Mouse (Mus musculus) kidney, postnatal 36 days (tissue): ENCODE measurements around the gene Olfr114.

Source experiments
- DNase-seq, 2 experiments: peaks; one replicate each; pipeline ENCODE4 v3.0.0; 2021 to 2022; ENCODE audit warnings: mixed read lengths in 2 of 2

Gene Olfr114

DNA sequence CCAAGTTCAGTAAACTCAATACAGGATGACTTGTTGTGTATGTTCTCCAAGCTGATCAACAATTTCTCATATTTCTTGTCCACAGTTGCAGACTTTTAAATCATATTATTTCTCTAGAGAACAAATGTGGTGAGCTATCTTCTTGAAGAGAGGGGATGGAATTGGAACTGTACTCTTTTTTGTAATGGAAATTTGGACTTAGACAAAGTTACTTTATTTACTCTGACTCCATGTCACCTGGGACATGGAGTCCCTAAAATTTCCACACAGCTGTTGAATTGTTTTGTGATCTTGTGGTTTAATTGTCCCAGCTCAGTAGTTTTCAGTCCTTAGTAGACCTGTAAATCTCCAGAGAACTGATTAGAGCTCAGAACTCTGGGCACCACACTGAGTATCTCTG, at the start of gene Olfr114:
TSS of gene Olfr114 (minus strand) at position 101 of the 400 bp plus-strand sequence.
- no peak for DNase-seq

DNA sequence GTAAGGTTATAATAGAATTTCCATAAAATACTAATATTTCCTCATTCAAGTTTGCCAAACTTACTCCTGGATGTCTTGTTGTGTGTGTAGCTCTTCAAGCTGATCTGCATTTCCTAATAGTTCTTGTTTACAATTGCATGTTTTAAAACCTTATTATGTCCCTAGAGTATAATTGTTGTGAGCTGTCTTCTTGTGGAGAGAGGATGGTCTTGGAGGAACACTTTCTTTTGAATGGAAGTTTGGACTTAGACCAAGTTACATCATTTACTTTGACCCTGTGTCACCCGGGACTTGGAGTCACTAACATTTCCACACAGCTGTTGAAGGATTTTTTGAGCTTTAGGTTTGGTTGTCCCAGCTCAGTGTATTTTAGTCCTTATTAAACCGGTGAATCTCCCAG, 34.5 kb upstream of the Olfr114 start, which contains the start of the genes Olfr115 and Olfr116:
TSS of gene Olfr115 (minus strand) at position 101 of the 400 bp plus-strand sequence.
TSS of gene Olfr116 (minus strand) at position 191 of the 400 bp plus-strand sequence.
- DNase-seq: no peak

DNA sequence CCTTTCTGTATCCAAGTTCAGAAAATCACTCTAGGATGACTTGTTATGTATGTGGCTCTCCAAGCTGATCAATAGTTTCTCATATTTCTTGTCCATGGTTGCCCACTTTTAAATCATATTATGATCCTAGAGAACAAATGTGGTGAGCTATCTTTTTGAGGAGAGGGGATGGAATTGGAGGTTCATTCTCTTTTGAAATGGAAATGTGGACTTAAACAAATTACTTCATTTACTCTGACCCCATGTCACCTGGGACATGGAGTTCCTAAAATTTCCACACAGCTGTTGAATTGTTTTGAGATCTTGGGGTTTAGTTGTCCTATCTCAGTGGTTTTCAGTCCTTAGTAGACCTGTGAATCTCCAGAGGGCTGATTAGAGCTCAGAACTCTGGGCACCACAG, 15.0 kb downstream of the Olfr114 start, which contains the start of gene Olfr113:
TSS of gene Olfr113 (minus strand) at position 101 of the 400 bp plus-strand sequence.
- DNase-seq: no peak

DNA sequence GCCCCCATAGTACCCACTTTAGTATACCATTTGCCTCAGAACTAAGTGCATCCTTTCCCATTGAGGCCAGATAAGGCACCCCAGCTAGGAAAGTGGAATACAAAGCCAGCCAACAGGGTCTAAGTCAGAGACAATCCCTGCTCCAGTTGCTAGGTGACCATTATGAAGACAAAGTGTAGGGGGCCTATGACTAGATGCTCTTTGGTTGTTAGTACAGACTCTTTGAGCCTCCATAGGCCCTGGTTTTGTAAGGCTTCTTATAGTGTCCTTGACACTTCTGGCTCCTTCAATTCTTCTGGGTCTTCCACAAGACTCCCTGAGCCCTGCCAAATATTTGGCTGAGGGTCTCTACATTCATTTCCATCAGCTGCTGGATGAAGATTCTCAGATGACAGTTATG, 23.2 kb downstream of the Olfr114 start, which contains the start of gene Olfr112:
TSS of gene Olfr112 (minus strand) at position 101 of the 400 bp plus-strand sequence.
- DNase-seq: no peak

DNA sequence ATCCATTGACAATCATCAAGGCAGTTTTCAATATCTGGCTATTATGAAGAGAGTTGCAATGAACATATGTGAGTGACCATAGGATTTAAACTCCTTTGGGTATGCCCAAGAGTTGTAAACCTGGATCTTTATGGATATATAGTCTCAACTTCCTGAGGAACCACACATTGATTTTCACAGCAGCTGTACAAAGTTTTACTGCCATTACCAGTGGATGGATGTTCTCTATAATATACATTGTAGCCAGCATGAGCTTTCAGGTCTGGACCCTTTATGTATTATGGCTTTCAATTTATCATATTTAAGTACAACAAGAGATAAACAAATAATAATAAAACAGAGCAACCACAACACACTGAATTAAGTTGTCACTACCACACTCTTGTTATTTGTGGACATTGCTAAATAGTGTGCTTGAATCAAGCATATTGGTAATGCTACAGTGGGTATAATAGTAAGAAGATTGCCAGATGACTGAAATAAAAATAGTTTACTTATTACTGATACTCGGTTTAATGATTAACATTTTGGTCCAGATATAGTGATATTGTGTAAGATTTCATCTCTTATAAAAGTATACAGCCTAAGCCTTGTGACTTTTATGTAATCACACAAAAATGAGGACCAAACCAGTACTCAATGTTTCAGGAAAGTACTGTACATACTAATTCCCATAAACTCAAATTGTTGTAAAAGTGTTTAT, 33.5 kb downstream of the Olfr114 start:
- DNase-seq: no peak

DNA sequence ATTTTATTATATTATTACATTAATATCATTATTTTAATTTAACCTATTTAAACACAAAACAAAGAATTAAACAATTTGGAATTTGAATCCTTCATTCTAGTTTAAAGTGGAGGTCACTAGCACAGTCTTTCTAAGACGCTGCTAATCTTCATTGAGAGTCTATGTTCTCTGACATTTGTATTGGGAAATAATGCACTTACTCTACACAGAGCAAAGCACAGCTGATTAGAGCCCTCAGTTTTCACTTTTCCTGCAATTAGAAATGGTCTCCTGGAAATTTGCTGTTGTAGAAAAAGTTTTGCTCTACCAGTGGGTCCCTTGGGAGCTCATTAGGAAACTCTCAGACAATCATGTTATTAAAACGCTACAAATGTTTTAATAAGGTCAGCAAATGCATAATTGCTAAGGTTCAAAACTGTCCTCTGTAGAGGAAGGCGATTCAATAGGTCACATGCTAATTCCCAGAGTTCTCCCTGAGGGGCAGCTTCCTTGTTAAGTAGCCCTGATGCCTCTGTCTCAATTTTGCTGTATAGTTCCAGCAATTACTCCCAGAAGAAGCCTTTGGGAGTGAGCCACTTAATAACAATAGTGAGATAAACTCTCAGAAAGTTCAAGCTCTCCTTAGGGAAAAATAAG, 48.6 kb downstream of the Olfr114 start:
- no peak for DNase-seq

DNA sequence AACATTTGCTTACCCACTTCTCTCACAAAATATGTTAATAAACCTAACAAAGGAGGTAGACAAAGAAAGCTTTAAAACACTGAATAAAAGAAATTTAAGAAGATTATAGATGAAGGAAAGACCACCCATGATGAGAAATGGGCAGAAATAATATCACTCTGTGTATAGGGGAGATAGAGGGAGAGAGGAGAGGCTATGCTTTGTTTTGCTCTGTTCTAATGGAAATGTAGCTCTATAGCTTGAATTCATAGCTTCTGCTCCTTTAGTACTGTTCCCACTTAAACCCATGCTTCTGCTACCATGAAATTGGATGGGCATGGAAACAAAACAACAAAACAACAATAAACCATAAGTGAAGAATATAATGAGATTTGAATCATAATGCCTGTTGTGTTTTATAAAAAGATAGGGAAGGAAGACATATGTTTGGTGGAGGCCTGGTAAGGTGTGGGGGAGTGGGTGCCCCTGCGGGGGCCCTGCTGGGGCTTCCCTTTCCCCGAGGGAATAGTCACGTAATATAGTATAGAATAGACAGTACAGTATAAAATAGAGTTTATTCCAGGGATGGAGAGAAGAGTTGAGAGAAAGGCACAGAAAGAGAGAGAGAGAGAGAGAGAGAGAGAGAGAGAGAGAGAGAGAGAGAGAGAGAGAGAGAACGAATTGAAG, 51.0 kb downstream of the Olfr114 start:
- no peak for DNase-seq
